ENCODE assay signal across 30 mouse cellular contexts in genomic region chr16:78090155-78090554, GRCm38 (mm10).
"Had no signal": no experiment of that assay in that cellular context is flagged by ENCODE, and none has a peak within 500 bp of the region (broad histone marks: within the 10 kb centered on the region; RNA-seq: fewer than 3 reads in every experiment).

No protein-coding gene starts in this region.

- H3K4me1 ChIP-seq: limb, embryonic 10.5 days; limb, embryonic 12.5 days; limb, embryonic 13.5 days; limb, embryonic 15.5 days; liver, embryonic 12.5 days; liver, embryonic 13.5 days; liver, embryonic 15.5 days; lung, embryonic 15.5 days; megakaryocyte, embryonic 14.5 days; neural tube, embryonic 12.5 days had no signal

- H3K9me3 ChIP-seq: limb, embryonic 10.5 days; limb, embryonic 12.5 days; limb, embryonic 13.5 days; limb, embryonic 15.5 days; liver, embryonic 12.5 days; liver, embryonic 13.5 days; liver, embryonic 15.5 days; lung, embryonic 15.5 days; midbrain, embryonic 12.5 days; midbrain, embryonic 13.5 days; neural tube, embryonic 12.5 days had no signal

- H3K9ac ChIP-seq: limb, embryonic 12.5 days; limb, embryonic 13.5 days; limb, embryonic 15.5 days; liver, embryonic 12.5 days; liver, embryonic 13.5 days; liver, embryonic 14.5 days; liver, embryonic 15.5 days; liver, postnatal 0 days; lung, embryonic 14.5 days; lung, embryonic 15.5 days; midbrain, embryonic 12.5 days; midbrain, embryonic 13.5 days; neural tube, embryonic 12.5 days had no signal

- DNase-seq: left cerebral cortex, postnatal 4 days; liver; liver, embryonic 13.5 days; liver, postnatal 0 days; lung, adult 18-20 months; lung, adult 2 months; lung, embryonic 14.5 days; lung, postnatal 10 days; lung, postnatal 14 days; lung, postnatal 36 days; lung, postnatal 4 days had no signal

- H3K27ac ChIP-seq: left cerebral cortex, adult 2 months; limb, embryonic 10.5 days; limb, embryonic 12.5 days; limb, embryonic 13.5 days; limb, embryonic 15.5 days; liver, embryonic 12.5 days; liver, embryonic 13.5 days; liver, embryonic 14.5 days; liver, embryonic 15.5 days; lung, embryonic 15.5 days; macrophage; midbrain, embryonic 12.5 days; midbrain, embryonic 13.5 days; neural tube, embryonic 12.5 days had no signal

- H3K4me3 ChIP-seq: left cerebral cortex, adult 2 months; limb, embryonic 10.5 days; limb, embryonic 12.5 days; limb, embryonic 13.5 days; limb, embryonic 15.5 days; liver, embryonic 12.5 days; liver, embryonic 13.5 days; liver, embryonic 15.5 days; lung, embryonic 15.5 days; megakaryocyte, embryonic 14.5 days; midbrain, embryonic 12.5 days; midbrain, embryonic 13.5 days; myocyte; neural tube, embryonic 12.5 days had no signal

- H3K36me3 ChIP-seq: limb, embryonic 10.5 days; limb, embryonic 12.5 days; limb, embryonic 13.5 days; limb, embryonic 15.5 days; liver, embryonic 12.5 days; liver, embryonic 13.5 days; liver, embryonic 15.5 days; lung, embryonic 15.5 days; midbrain, embryonic 12.5 days; midbrain, embryonic 13.5 days; neural tube, embryonic 12.5 days had no signal

- H3K27me3 ChIP-seq: limb, embryonic 12.5 days; limb, embryonic 13.5 days; limb, embryonic 15.5 days; liver, embryonic 12.5 days; liver, embryonic 13.5 days; liver, embryonic 15.5 days; lung, embryonic 15.5 days; megakaryocyte, embryonic 14.5 days; midbrain, embryonic 12.5 days; midbrain, embryonic 13.5 days; neural tube, embryonic 12.5 days had no signal

- H3K4me2 ChIP-seq: limb, embryonic 12.5 days; limb, embryonic 13.5 days; limb, embryonic 15.5 days; liver, embryonic 11.5 days; liver, embryonic 12.5 days; liver, embryonic 13.5 days; liver, embryonic 15.5 days; lung, embryonic 14.5 days; lung, embryonic 15.5 days; midbrain, embryonic 11.5 days; midbrain, embryonic 12.5 days; midbrain, embryonic 13.5 days; neural tube, embryonic 12.5 days had no signal

- ATAC-seq: liver, embryonic 12.5 days; liver, postnatal 0 days; lung, postnatal 0 days; midbrain, embryonic 13.5 days; midbrain, embryonic 16.5 days had no signal
